Mouse (Mus musculus) kidney, adult 2 months (tissue): Measurements from ENCODE around the gene Hist1h1d. TPM values are rescaled to one million over a fixed set of nuclear protein-coding genes. Genes with fewer than 3 reads are reported as not detected.

Experiments
- DNase-seq: peaks from one replicate; pipeline ENCODE4 v3.0.0; 2021
- H3K27ac ChIP-seq: fragments of 200-500 bp; 2 replicates; pipeline ENCODE4 v1.5.1; 2012; ENCODE audit warnings: low read depth, low read length, control low read depth, inconsistent platforms; ENCODE audit not compliant: insufficient read depth
- H3K27me3 ChIP-seq: fragments of 200-500 bp; replicated peaks from 2 replicates; pipeline ENCODE4 v1.6.1; 2012; ENCODE audit warnings: mild to moderate bottlenecking, moderate library complexity, low read length, inconsistent platforms; ENCODE audit not compliant: control insufficient read depth, insufficient read depth
- H3K36me3 ChIP-seq: fragments of 200-500 bp; 2 replicates; pipeline ENCODE4 v1.6.1; 2012; ENCODE audit warnings: mild to moderate bottlenecking, moderate library complexity, low read length, inconsistent platforms; ENCODE audit not compliant: control insufficient read depth, insufficient read depth
- H3K4me1 ChIP-seq: fragments of 200-500 bp; 2 replicates; pipeline ENCODE4 v1.6.1; 2011; ENCODE audit warnings: low read length; ENCODE audit not compliant: control insufficient read depth, insufficient read depth
- H3K4me3 ChIP-seq: fragments of 200-500 bp; 2 replicates; pipeline ENCODE4 v1.5.1; 2011; ENCODE audit warnings: mild to moderate bottlenecking, low read depth, low read length, control low read depth; ENCODE audit not compliant: insufficient read depth
- CTCF ChIP-seq: fragments of 200-500 bp; conservative IDR thresholded peaks from 2 replicates; pipeline ENCODE4 v1.5.1; 2011; ENCODE audit warnings: low read depth, mild to moderate bottlenecking, control low read depth, low read length, moderate library complexity, mixed read lengths; ENCODE audit not compliant: insufficient read depth, insufficient read length
- POLR2A ChIP-seq: fragments of 200-500 bp; IDR thresholded peaks from one replicate; pipeline ENCODE4 v1.6.1; 2011; ENCODE audit warnings: low read depth, low read length, control low read depth
- WGBS: fragments of 180-500 bp; shearing (Covaris S2); methylation state at CpG from one replicate; pipeline ENCODE4 v1.1.7; 2018; 5-methylcytosine and 5-hydroxymethylcytosine counted together
- polyA plus RNA-seq: library from polyadenylated mRNA; depleted of rRNA; stranded (reverse); fragments of >200 nt; gene quantifications from 2 replicates; pipeline ENCODE4 v1.2.3, GENCODE M21; 2012

Gene Hist1h1d
- polyA plus RNA-seq, 1 experiment, result 0.09 TPM

GRCm38 (mm10) chr13:23515281-23515680 lies 37.8 kb upstream of the Hist1h1d start:
- no peaks in the 10 kb centered on the region for H3K36me3 ChIP-seq
- H3K27ac ChIP-seq, result no peak overlapping the region
- no peaks in the 10 kb centered on the region for H3K4me1 ChIP-seq
- no peak overlapping the region for H3K4me3 ChIP-seq
- 87% methylated on average over 5 of the region's 5 CpGs for WGBS
- TF ChIP-seq CTCF (no peak), POLR2A (no peak)
- no peak for DNase-seq
- H3K27me3 ChIP-seq, result no peaks in the 10 kb centered on the region

DNA sequence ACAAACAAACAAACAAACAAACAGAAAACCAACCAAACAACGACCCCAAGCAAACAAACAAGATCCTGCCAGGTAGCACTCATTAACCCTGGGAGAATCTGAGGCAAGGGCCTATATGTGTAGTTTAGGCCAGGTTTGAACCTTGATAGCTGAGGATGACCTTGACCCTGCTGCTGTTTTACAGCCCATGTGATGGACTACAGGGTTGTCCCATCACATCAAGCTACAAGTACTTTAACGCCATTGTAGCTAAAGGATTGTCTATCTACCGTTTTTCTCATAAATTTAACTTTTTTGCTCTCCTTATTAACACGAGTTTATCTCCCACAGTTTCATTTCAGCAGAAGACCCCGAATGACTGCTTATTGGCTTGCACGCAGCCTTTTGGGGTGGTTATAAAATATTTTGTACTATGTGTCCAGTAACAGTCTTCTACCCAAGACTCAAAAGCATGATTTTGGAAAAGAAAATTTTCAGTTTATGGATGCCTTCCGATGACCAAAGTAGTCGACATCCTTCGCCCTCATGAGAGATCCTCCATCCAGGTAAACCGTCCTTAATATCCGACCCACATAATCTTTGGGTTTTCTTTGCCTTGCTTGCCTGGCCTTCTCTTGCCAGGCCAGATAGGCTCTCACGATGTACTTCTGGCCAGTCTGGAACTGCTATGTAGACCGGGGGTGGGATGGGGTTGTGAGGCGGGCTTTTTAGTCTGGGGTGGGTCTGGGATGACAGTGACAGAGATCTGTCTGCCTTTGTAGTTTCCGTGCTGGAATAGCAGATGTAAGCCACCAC lies 37.0 kb upstream of the Hist1h1d start:
- no peak for DNase-seq
- Histone ChIP-seq H3K36me3 (no peaks in the 10 kb centered on the region), H3K27me3 (no peaks in the 10 kb centered on the region), H3K4me1 (no peaks in the 10 kb centered on the region), H3K4me3 (no peak overlapping the region), H3K27ac (no peak overlapping the region)
- TF ChIP-seq POLR2A (no peak), CTCF (no peak)
- WGBS, result 66% methylated on average over 15 of the region's 15 CpGs

DNA sequence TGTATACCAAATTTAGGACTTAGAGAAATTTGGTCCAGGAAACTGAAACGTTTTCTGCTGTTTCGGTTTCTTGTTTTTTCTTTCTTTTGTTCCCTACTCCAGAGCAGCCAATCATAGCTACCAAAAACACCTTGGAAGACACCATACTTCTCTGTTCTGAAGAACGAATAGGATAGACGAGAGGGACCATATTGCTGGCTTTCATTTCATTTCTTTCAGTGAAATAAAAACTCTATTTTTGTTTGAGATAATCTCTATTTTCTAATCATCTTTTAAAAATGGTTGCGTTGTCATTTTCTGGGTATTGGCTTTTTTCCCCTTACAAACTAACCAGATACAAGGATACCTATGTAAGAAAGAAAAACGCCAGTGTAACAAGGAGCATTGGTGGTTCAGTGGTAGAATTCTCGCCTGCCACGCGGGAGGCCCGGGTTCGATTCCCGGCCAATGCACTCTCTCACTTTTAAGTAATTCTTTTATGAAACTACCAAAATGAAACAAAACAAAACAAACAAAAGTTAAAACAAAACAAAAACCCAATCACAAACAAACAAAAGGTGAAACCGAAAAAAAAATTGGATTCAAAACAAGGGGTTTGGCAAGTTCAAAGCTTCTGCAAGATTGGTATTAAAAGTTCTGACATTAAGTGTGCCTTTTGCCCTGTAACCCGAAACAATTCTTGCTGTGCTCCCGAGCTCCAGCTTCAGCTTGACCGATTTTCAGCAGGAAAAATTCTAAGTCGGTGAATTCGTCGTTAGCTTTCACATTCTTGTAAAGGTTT lies 36.0 kb upstream of the Hist1h1d start:
- Histone ChIP-seq H3K4me1 (no peaks in the 10 kb centered on the region), H3K36me3 (no peaks in the 10 kb centered on the region), H3K27me3 (no peaks in the 10 kb centered on the region), H3K27ac (peak overlapping the region; percentile 81; the same call in 1 of the 2 replicates), H3K4me3 (peak overlapping the region; percentile 80)
- TF ChIP-seq POLR2A, result no peak
- peak; percentile 89 for DNase-seq
- 1% methylated on average over 19 of the region's 19 CpGs for WGBS

- H3K4me1 ChIP-seq, result no peaks in the 10 kb centered on the region
- no peaks in the 10 kb centered on the region for H3K36me3 ChIP-seq
- peak; percentile 95 for DNase-seq
- H3K4me3 ChIP-seq, result peak overlapping the region; percentile 80
- no peaks in the 10 kb centered on the region for H3K27me3 ChIP-seq
- H3K27ac ChIP-seq, result no peak overlapping the region
- TF ChIP-seq CTCF, result no peak
- TF ChIP-seq POLR2A, result no peak
- WGBS, result under 1% methylated on average over 27 of the region's 27 CpGs
These were observed 35.3 kb upstream of the Hist1h1d start for GRCm38 (mm10) chr13:23517603-23518294.

GRCm38 (mm10) chr13:23518295-23518603 lies 34.8 kb upstream of the Hist1h1d start:
- no peak overlapping the region for H3K27ac ChIP-seq
- no peaks in the 10 kb centered on the region for H3K4me1 ChIP-seq
- DNase-seq, result no peak
- no peaks in the 10 kb centered on the region for H3K36me3 ChIP-seq
- peak overlapping the region; percentile 26; the same call in 1 of the 2 replicates for H3K4me3 ChIP-seq
- TF ChIP-seq POLR2A, result no peak
- TF ChIP-seq CTCF, result no peak
- no peaks in the 10 kb centered on the region for H3K27me3 ChIP-seq
- 1% methylated on average over 6 of the region's 6 CpGs for WGBS

GRCm38 (mm10) chr13:23518885-23519284 lies 34.2 kb upstream of the Hist1h1d start:
- WGBS, result under 1% methylated on average over 6 of the region's 6 CpGs
- Histone ChIP-seq H3K27ac (peak overlapping the region; percentile 45), H3K27me3 (no peaks in the 10 kb centered on the region), H3K36me3 (no peaks in the 10 kb centered on the region), H3K4me1 (no peaks in the 10 kb centered on the region), H3K4me3 (no peak overlapping the region; the same call in 1 of the 2 replicates)
- no peak for TF ChIP-seq POLR2A
- no peak for TF ChIP-seq CTCF
- DNase-seq, result peak; percentile 87
